Mouse (Mus musculus): ENCODE data around the gene Supt4a. TPM values are rescaled to one million over a fixed set of nuclear protein-coding genes. Genes with fewer than 3 reads are reported as not detected.
A peak's percentile ranks its signal among the peaks of the same experiment; 100 is the strongest.

Gene Supt4a
- 118 and 127 TPM in 2 replicates for polyA plus RNA-seq (2015; fragmentation: Nextera tagmentation; extraction: Ambion mirVana)

DNA sequence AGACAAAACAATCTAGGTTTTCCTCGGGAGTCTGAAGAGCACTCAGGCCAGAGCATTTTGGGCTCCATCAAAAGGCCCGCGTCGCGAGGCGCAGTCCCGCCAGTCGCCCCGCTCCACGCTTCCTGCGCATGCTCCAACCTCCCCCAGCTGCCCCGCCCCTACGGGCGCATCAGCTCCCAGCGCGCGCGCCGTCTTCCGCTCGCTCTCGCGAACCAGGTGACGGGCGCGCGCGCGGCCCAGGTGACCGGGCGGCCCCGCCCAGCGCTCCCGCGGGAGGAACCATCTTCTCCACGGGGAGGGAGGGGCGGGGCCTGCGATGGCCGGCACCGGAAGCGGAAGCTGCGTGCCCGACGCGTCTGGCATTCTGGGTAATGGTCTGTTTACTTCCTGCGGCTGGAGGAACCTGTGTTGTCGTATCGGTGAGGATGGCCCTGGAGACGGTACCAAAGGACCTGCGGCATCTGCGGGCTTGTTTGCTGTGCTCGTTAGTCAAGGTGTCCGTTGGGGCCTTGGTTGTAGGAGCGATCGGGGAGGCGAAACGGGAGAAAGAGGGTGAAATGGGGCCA is at the start of gene Supt4a:
TSS of gene Supt4a (plus strand) at position 378 of the 566 bp plus-strand sequence.
- Histone ChIP-seq H3K27me3 (replicated peaks) (no peaks in the 10 kb centered on the region), H3K4me1 (peaks cover 8% of the 10 kb centered on the region; the same call in 1 of the 2 replicates), H3K9ac (peak within 1 kb of the TSS; percentile 86), H3K27ac (peak within 1 kb of the TSS; percentile 90), H3K4me2 (peak within 1 kb of the TSS; percentile 82), H3K36me3 (peaks cover 6% of the 10 kb centered on the region; the same call in 1 of the 2 replicates), H3K9me3 (no peaks in the 10 kb centered on the region), H3K4me3 (replicated peaks) (peak within 1 kb of the TSS; percentile 81)
- WGBS: under 1% methylated on average over 55 of the region's 57 CpGs
- ATAC-seq (ENCODE audit: insufficient read depth, low FRiP score, low read depth): peak; percentile 88

- H3K4me2 ChIP-seq: peak overlapping the region; percentile 33
- no peak overlapping the region for H3K9ac ChIP-seq
- H3K36me3 ChIP-seq: no peaks in the 10 kb centered on the region
- H3K4me1 ChIP-seq: peaks cover 16% of the 10 kb centered on the region
- no peaks in the 10 kb centered on the region for H3K9me3 ChIP-seq
- no peak for ATAC-seq (ENCODE audit: insufficient read depth, low FRiP score, low read depth)
- H3K27me3 ChIP-seq (replicated peaks): no peaks in the 10 kb centered on the region
- peak overlapping the region; percentile 74 for H3K27ac ChIP-seq
- 73% methylated on average over 11 of the region's 11 CpGs for WGBS
- H3K4me3 ChIP-seq (replicated peaks): no peak overlapping the region
These were observed 48.7 kb upstream of the Supt4a start for GRCm38 (mm10) chr11:87688478-87689203.

DNA sequence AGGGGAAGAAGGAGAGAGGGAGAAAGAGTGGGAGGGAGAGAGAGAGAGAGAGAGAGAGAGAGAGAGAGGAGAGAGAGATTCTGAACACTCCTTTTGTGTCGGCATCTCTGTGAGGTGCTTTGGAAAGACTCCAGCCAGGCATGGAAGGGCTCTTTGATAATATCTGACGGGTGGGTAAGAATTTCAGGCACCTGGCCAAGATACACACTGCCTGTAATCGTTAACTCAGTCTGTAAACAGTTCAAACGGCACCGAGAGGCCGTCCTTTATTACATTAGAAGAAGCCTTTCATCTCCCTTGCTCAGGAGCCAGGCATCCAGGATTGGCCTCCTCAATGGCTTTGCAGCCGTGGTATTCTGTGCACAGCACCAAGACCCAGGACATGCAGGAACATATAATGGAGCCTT is 47.9 kb upstream of the Supt4a start:
- peak overlapping the region; percentile 86 for H3K27ac ChIP-seq
- H3K9ac ChIP-seq: no peak overlapping the region
- H3K27me3 ChIP-seq (replicated peaks): no peaks in the 10 kb centered on the region
- H3K4me3 ChIP-seq (replicated peaks): no peak overlapping the region
- 5% methylated on average over 7 of the region's 7 CpGs for WGBS
- peak overlapping the region; percentile 33 for H3K4me2 ChIP-seq
- peak; percentile 89 for ATAC-seq (ENCODE audit: insufficient read depth, low FRiP score, low read depth)
- no peaks in the 10 kb centered on the region for H3K9me3 ChIP-seq
- H3K36me3 ChIP-seq: no peaks in the 10 kb centered on the region
- peaks cover 16% of the 10 kb centered on the region for H3K4me1 ChIP-seq

DNA sequence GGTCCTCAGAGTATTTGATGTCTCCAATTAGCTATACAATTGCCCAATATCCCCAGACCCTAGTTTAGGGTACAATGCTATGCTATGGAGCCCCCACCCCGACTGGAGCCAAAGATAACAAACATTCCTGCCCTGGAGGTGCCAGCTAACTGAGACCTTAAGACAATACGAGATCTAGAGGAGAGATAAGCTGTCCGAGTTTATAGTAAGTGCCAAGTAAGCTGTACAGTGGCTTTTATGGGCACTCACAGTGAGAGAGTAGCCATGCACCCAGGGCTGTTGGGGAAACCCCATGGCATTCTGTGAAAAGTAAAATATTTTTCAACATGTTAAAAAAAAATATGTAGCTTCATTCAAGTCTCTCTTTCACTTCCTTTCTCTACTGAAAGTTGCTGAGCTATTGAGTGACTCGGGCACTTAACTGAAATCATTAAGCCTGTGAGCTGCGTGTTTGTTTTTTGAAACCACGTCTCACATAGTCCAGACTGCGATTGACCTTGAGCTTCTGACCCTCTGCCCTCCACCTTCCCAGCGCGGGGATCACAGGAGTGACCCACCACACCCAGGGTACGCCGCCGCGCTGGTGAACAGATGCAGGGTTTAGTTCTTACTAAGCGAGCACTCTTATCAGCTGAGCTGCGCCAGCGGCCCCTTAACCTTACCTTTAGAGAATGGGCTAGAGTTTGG is 47.2 kb upstream of the Supt4a start:
- Histone ChIP-seq H3K4me2 (peak overlapping the region; percentile 33), H3K9ac (no peak overlapping the region), H3K36me3 (no peaks in the 10 kb centered on the region), H3K4me3 (replicated peaks) (no peak overlapping the region), H3K27me3 (replicated peaks) (no peaks in the 10 kb centered on the region), H3K4me1 (peaks cover 16% of the 10 kb centered on the region), H3K27ac (peak overlapping the region; percentile 86), H3K9me3 (no peaks in the 10 kb centered on the region)
- peak; percentile 37; the same call in 1 of the 2 replicates for ATAC-seq (ENCODE audit: insufficient read depth, low FRiP score, low read depth)
- WGBS: 43% methylated on average over 16 of the region's 16 CpGs

DNA sequence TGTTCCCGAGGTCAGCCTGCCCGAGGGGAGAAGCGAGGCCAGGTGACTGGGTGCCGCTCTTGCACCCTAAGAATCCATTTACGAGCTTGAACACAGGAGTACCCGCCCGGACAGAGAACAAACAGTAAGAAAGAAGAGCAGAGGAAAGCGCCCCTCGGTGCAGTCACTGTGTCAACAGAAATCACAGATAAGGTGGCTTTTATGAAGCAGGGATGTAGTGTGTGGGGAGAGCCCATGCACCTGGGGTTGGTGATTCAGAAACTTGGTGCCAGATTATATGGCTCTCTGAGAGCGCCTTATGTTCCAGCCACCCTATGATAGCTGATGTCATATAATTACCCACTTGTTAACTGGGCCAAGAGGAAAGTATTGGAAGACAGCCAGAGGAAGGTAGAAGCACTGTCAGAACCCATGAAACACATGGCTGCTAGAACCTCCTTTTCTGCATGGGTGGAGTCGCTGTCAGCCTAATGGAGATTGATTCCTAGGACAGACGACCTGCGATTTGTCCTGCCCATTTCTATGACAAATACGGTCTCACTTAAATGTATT is 40.1 kb upstream of the Supt4a start:
- no peaks in the 10 kb centered on the region for H3K9me3 ChIP-seq
- no peaks in the 10 kb centered on the region for H3K27me3 ChIP-seq (replicated peaks)
- H3K4me3 ChIP-seq (replicated peaks): no peak overlapping the region
- peak; percentile 87 for ATAC-seq (ENCODE audit: insufficient read depth, low FRiP score, low read depth)
- no peaks in the 10 kb centered on the region for H3K36me3 ChIP-seq
- H3K4me2 ChIP-seq: peak overlapping the region; percentile 28
- no peak overlapping the region for H3K9ac ChIP-seq
- no peaks in the 10 kb centered on the region; the same call in 1 of the 2 replicates for H3K4me1 ChIP-seq
- peak overlapping the region; percentile 60 for H3K27ac ChIP-seq
- 47% methylated on average over 14 of the region's 14 CpGs for WGBS

- WGBS: 83% methylated on average over 4 of the region's 4 CpGs
- no peaks in the 10 kb centered on the region; the same call in 1 of the 2 replicates for H3K4me1 ChIP-seq
- H3K36me3 ChIP-seq: no peaks in the 10 kb centered on the region
- H3K9me3 ChIP-seq: no peaks in the 10 kb centered on the region
- no peak overlapping the region for H3K9ac ChIP-seq
- H3K27ac ChIP-seq: peak overlapping the region; percentile 60; the same call in 1 of the 2 replicates
- H3K27me3 ChIP-seq (replicated peaks): no peaks in the 10 kb centered on the region
- no peak overlapping the region for H3K4me2 ChIP-seq
- H3K4me3 ChIP-seq (replicated peaks): no peak overlapping the region
- ATAC-seq (ENCODE audit: insufficient read depth, low FRiP score, low read depth): no peak
These were observed 39.2 kb upstream of the Supt4a start for GRCm38 (mm10) chr11:87698126-87698525.

DNA sequence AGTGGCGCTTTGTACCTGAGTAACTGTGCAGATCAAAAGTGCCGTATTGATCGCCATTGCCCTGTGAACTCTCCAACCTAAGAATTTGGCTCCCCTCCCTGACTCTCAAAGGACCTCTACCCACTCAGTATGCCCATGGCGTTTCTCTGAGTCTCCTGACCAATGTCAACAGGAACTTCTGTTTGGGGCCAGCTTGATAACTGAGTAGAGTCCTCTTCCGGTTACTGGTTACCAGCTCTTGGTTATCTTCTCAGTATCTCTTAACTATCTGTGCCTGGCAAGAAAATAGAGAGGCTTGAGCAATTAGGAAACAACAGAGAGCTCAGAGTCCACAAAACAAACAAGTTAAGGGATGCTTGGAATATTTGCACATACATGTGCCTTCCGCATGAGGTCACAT is 36.2 kb upstream of the Supt4a start:
- 73% methylated on average over 6 of the region's 6 CpGs for WGBS
- no peak overlapping the region for H3K9ac ChIP-seq
- ATAC-seq (ENCODE audit: insufficient read depth, low FRiP score, low read depth): no peak

DNA sequence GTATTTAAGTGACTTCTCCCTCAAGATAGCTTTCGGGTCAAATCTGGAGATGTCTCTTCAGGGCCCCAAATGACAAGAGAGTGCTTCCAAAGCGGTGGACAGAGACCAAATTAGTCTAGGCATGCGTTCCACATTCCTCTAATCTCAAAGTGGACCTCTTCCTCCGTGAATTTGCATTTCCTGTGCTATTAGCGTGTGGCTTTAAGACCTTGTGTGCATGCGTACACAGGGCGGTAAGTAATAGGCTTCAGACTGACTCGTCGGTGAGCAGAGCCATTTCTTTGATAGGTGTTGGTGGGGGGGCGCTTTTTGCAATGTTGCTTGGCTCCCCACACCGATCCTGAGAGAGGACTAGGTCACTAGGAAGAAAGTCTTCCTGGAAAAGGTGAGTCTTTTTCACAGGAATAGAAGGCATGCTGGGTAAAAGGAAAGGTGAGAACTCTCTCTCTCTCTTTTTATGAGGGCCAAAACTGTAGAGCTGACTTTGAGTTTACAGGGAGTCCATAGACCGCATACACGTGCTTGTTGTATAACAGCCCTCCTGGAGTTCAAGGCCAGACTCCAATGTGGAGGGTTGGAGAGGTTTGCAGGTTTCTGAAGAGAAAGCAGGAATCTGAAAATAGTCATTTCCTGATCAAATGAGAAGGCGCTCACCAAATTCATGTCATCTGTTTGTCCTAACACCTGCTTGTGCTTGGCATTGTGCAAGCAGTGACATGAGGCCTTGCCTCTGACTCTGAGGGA is 35.3 kb upstream of the Supt4a start:
- no peaks in the 10 kb centered on the region for H3K9me3 ChIP-seq
- no peaks in the 10 kb centered on the region for H3K36me3 ChIP-seq
- WGBS: 65% methylated on average over 14 of the region's 14 CpGs
- no peaks in the 10 kb centered on the region for H3K27me3 ChIP-seq (replicated peaks)
- H3K27ac ChIP-seq: no peak overlapping the region
- no peak overlapping the region for H3K9ac ChIP-seq
- H3K4me3 ChIP-seq (replicated peaks): no peak overlapping the region
- H3K4me2 ChIP-seq: no peak overlapping the region
- H3K4me1 ChIP-seq: no peaks in the 10 kb centered on the region
- no peak for ATAC-seq (ENCODE audit: insufficient read depth, low FRiP score, low read depth)

More for the DNA sequence above, 36.2 kb upstream of the Supt4a start:
- H3K36me3 ChIP-seq: no peaks in the 10 kb centered on the region
- no peaks in the 10 kb centered on the region for H3K9me3 ChIP-seq
- no peak overlapping the region for H3K4me2 ChIP-seq
- no peak overlapping the region for H3K4me3 ChIP-seq (replicated peaks)
- no peak overlapping the region for H3K27ac ChIP-seq
- no peaks in the 10 kb centered on the region; the same call in 1 of the 2 replicates for H3K4me1 ChIP-seq
- H3K27me3 ChIP-seq (replicated peaks): no peaks in the 10 kb centered on the region

DNA sequence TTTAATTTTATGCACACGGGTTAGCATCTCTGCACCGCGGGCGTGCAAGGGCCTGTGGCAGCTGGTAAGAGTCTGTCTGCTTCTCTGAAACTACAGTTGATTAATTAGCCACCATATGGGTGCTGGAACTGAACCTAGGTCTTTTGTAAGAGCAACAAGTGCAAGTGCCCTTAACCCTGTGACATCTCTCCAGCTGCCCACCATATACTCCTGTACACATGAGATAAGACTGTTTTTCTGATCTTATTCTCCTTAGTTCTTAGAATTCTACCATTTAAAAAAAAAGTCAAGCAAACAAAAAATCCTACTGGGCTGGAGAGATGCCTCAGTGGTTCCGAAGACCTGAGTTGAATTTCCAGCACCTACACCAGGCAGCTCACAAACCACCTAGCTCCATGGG is 33.7 kb upstream of the Supt4a start:
- Histone ChIP-seq H3K4me2 (no peak overlapping the region), H3K36me3 (no peaks in the 10 kb centered on the region), H3K9me3 (no peaks in the 10 kb centered on the region), H3K9ac (no peak overlapping the region), H3K4me3 (replicated peaks) (no peak overlapping the region), H3K27me3 (replicated peaks) (no peaks in the 10 kb centered on the region), H3K4me1 (0 out of 2 replicates have a peak, but pooled peaks cover 1% of the 10 kb centered on the region), H3K27ac (no peak overlapping the region; the same call in 1 of the 2 replicates)
- no peak for ATAC-seq (ENCODE audit: insufficient read depth, low FRiP score, low read depth)
- WGBS: 73% methylated on average over 5 of the region's 5 CpGs

GRCm38 (mm10) chr11:87704289-87704688 is 33.1 kb upstream of the Supt4a start:
- Histone ChIP-seq H3K36me3 (no peaks in the 10 kb centered on the region), H3K9me3 (no peaks in the 10 kb centered on the region), H3K4me2 (no peak overlapping the region), H3K27me3 (replicated peaks) (no peaks in the 10 kb centered on the region), H3K27ac (peak overlapping the region; percentile 52; the same call in 1 of the 2 replicates), H3K4me1 (0 out of 2 replicates have a peak, but pooled peaks cover 6% of the 10 kb centered on the region), H3K4me3 (replicated peaks) (no peak overlapping the region), H3K9ac (no peak overlapping the region)
- peak; percentile 29; the same call in 1 of the 2 replicates for ATAC-seq (ENCODE audit: insufficient read depth, low FRiP score, low read depth)
- 66% methylated on average over 9 of the region's 9 CpGs for WGBS

DNA sequence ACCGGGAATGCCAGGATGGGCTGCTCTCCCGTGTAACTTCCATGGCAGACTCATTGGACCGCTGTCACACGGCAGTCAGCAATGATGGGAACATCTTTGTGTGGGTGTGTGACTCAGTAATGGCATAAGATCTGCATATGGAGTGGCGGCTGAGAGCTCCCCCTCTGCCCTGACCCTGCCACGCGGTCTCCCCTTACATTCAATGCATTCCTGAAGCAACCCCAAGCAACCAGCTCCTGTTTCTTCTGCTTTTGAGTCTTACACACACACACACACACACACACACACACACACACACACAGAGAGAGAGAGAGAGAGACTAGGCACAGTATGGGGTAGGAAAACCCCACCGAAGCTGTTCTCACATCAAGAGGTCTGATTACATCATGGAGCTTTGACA is 29.8 kb upstream of the Supt4a start:
- Histone ChIP-seq H3K27me3 (replicated peaks) (no peaks in the 10 kb centered on the region), H3K9me3 (no peaks in the 10 kb centered on the region), H3K27ac (no peak overlapping the region), H3K4me1 (peaks cover 21% of the 10 kb centered on the region), H3K4me2 (no peak overlapping the region), H3K4me3 (replicated peaks) (no peak overlapping the region), H3K36me3 (no peaks in the 10 kb centered on the region), H3K9ac (no peak overlapping the region)
- ATAC-seq (ENCODE audit: insufficient read depth, low FRiP score, low read depth): no peak
- 56% methylated on average over 8 of the region's 8 CpGs for WGBS
